10 mouse cellular contexts compared by ENCODE assay signal in genomic region chr5:137511706-137512105, GRCm38 (mm10). TPM values are rescaled to one million over a fixed set of nuclear protein-coding genes. Genes with fewer than 3 reads are reported as not detected.
A peak's percentile ranks its signal among the peaks of the same experiment; 100 is the strongest.
DNase-seq lines count a peak whose midpoint lies in the region; ATAC-seq lines count a peak whose summit lies in the region.
"Had no signal": no experiment of that assay in that cellular context is flagged by ENCODE, and none has a peak within 500 bp of the region (broad histone marks: within the 10 kb centered on the region; RNA-seq: fewer than 3 reads in every experiment).

No protein-coding gene starts in this region.

- no peak for ATAC-seq in megakaryocyte, adult 5-6 weeks (ENCODE audit: poor library complexity, severe bottlenecking)
- no peak for ATAC-seq in limb, embryonic 12.5 days (ENCODE audit: insufficient number of reproducible peaks, insufficient read depth, low FRiP score, low TSS enrichment, low read depth)
- ATAC-seq in stomach, embryonic 14.5 days (ENCODE audit: insufficient number of reproducible peaks, insufficient read depth, low FRiP score, low read depth), result no peak

- H3K4me1 ChIP-seq in megakaryocyte, embryonic 14.5 days, result peaks cover 62% of the 10 kb centered on the region
- peaks cover 34% of the 10 kb centered on the region for H3K4me1 ChIP-seq in limb, embryonic 12.5 days (replicated peaks)
- peaks cover 14% of the 10 kb centered on the region for H3K4me1 ChIP-seq in stomach, embryonic 14.5 days (ENCODE audit: control insufficient read depth, insufficient read depth, low read length)

- no peaks in the 10 kb centered on the region for H3K9me3 ChIP-seq in megakaryocyte, embryonic 14.5 days
- no peaks in the 10 kb centered on the region for H3K9me3 ChIP-seq in limb, embryonic 12.5 days
- no peaks in the 10 kb centered on the region for H3K9me3 ChIP-seq in stomach, embryonic 14.5 days (ENCODE audit: control insufficient read depth, low read depth, low read length)

- H3K4me2 ChIP-seq in limb, embryonic 12.5 days, result peak overlapping the region; percentile 93
- H3K4me2 ChIP-seq in stomach, embryonic 14.5 days (replicated peaks; ENCODE audit: low read depth, low read length), result peak overlapping the region; percentile 68

- 65% methylated on average over 3 of the region's 3 CpGs for WGBS in limb, embryonic 12.5 days
- whole genome bisulfite sequencing in stomach, embryonic 14.5 days, result 53% methylated on average over 3 of the region's 3 CpGs

- DNase-seq in cerebellum, adult 8-10 months, result peak; percentile 19
- no peak for DNase-seq in cerebellum, postnatal 4 days (ENCODE audit: low spot score in 2 of 2)
- no peak for DNase-seq in urinary bladder, adult 2 months (ENCODE audit: low spot score)
- no peak for DNase-seq in T-cell, adult 2 months (ENCODE audit: low spot score)

- peaks cover 11% of the 10 kb centered on the region for H3K36me3 ChIP-seq in megakaryocyte, embryonic 14.5 days (replicated peaks; ENCODE audit: low read length)
- H3K36me3 ChIP-seq in limb, embryonic 12.5 days, result peaks cover 19% of the 10 kb centered on the region
- peaks cover 7% of the 10 kb centered on the region; the same call in 1 of the 2 replicates for H3K36me3 ChIP-seq in stomach, embryonic 14.5 days (ENCODE audit: control insufficient read depth, insufficient read depth, low read length)

- H3K9ac ChIP-seq in limb, embryonic 12.5 days (replicated peaks), result peak overlapping the region; percentile 99; the same call in 1 of the 2 replicates
- peak overlapping the region; percentile 98; the same call in 1 of the 2 replicates for H3K9ac ChIP-seq in stomach, embryonic 14.5 days (replicated peaks; ENCODE audit: low read depth, low read length)

- H3K27me3 ChIP-seq in megakaryocyte, embryonic 14.5 days (replicated peaks), result no peaks in the 10 kb centered on the region
- no peaks in the 10 kb centered on the region for H3K27me3 ChIP-seq in limb, embryonic 12.5 days
- no peaks in the 10 kb centered on the region for H3K27me3 ChIP-seq in stomach, embryonic 14.5 days (ENCODE audit: control insufficient read depth, insufficient read depth, low read length)

- H3K27ac ChIP-seq in limb, embryonic 12.5 days, result 0 out of 2 replicates have a peak overlapping the region, but pooled peaks have one; percentile 12
- no peak overlapping the region for H3K27ac ChIP-seq in stomach, embryonic 14.5 days (ENCODE audit: low read length)

- H3K4me3 ChIP-seq in megakaryocyte, embryonic 14.5 days (replicated peaks), result peak overlapping the region; percentile 95
- H3K4me3 ChIP-seq in limb, embryonic 12.5 days (replicated peaks), result peak overlapping the region; percentile 99
- H3K4me3 ChIP-seq in stomach, embryonic 14.5 days (ENCODE audit: low read depth, low read length), result peak overlapping the region; percentile 100

RNA-seq across cellular contexts. Expression of gene Gigyf1, which starts 6.6 kb away (rescaled TPM):
- polyA plus RNA-seq in megakaryocyte, embryonic 14.5 days (2012; ENCODE audit: insufficient read depth, low replicate concordance), result 13.2 and 15.3 TPM in 2 replicates
- 8.3 and 8.5 TPM in 2 replicates for total RNA-seq in megakaryocyte, adult 5-6 weeks (2015)
- 5.6 and 5.9 TPM in 2 replicates for total RNA-seq in megakaryocyte, adult 5-6 weeks (2017)
- 17.0 and 17.7 TPM in 2 replicates for polyA plus RNA-seq in limb, embryonic 12.5 days (2016; fragmentation: Nextera tagmentation; extraction: Ambion mirVana)
- polyA plus RNA-seq in stomach, embryonic 14.5 days (2014; fragmentation: Nextera tagmentation; extraction: Ambion mirVana), result 16.0 and 16.3 TPM in 2 replicates
- polyA plus RNA-seq in urinary bladder, adult 2 months (2012; rRNA removed), result 32.4 and 34.7 TPM in 2 replicates

RNA-seq across cellular contexts. Expression of gene Pop7, which starts 9.4 kb away (rescaled TPM):
- 30.7 and 70.0 TPM in 2 replicates for polyA plus RNA-seq in megakaryocyte, embryonic 14.5 days (2012; ENCODE audit: insufficient read depth, low replicate concordance)
- total RNA-seq in megakaryocyte, adult 5-6 weeks (2015), result 20.4 and 27.5 TPM in 2 replicates
- 11.9 and 14.9 TPM in 2 replicates for total RNA-seq in megakaryocyte, adult 5-6 weeks (2017)
- 48.0 and 52.7 TPM in 2 replicates for polyA plus RNA-seq in limb, embryonic 12.5 days (2016; fragmentation: Nextera tagmentation; extraction: Ambion mirVana)
- 51.7 and 56.2 TPM in 2 replicates for polyA plus RNA-seq in stomach, embryonic 14.5 days (2014; fragmentation: Nextera tagmentation; extraction: Ambion mirVana)
- 23.4 and 29.6 TPM in 2 replicates for polyA plus RNA-seq in urinary bladder, adult 2 months (2012; rRNA removed)

RNA-seq across cellular contexts. Expression of gene Epo, which starts 21.3 kb away (rescaled TPM):
- not detected in 2 replicates for polyA plus RNA-seq in megakaryocyte, embryonic 14.5 days (2012; ENCODE audit: insufficient read depth, low replicate concordance)
- not detected in 2 replicates for total RNA-seq in megakaryocyte, adult 5-6 weeks (2015)
- not detected in 2 replicates for total RNA-seq in megakaryocyte, adult 5-6 weeks (2017)
- polyA plus RNA-seq in limb, embryonic 12.5 days (2016; fragmentation: Nextera tagmentation; extraction: Ambion mirVana), result 0.71 TPM in 1 of 2 replicates, not detected in the other
- 0.38 TPM in 1 of 2 replicates, not detected in the other for polyA plus RNA-seq in stomach, embryonic 14.5 days (2014; fragmentation: Nextera tagmentation; extraction: Ambion mirVana)
- polyA plus RNA-seq in urinary bladder, adult 2 months (2012; rRNA removed), result not detected in 2 replicates
- total RNA-seq: left cerebral cortex, postnatal 36 days had no signal
- polyA plus RNA-seq: C2C12 had no signal

RNA-seq across cellular contexts. Expression of gene Gnb2, which starts 21.6 kb away (rescaled TPM):
- 332 and 439 TPM in 2 replicates for polyA plus RNA-seq in megakaryocyte, embryonic 14.5 days (2012; ENCODE audit: insufficient read depth, low replicate concordance)
- 393 and 449 TPM in 2 replicates for total RNA-seq in megakaryocyte, adult 5-6 weeks (2015)
- 377 and 389 TPM in 2 replicates for total RNA-seq in megakaryocyte, adult 5-6 weeks (2017)
- polyA plus RNA-seq in limb, embryonic 12.5 days (2016; fragmentation: Nextera tagmentation; extraction: Ambion mirVana), result 337 and 349 TPM in 2 replicates
- polyA plus RNA-seq in stomach, embryonic 14.5 days (2014; fragmentation: Nextera tagmentation; extraction: Ambion mirVana), result 404 and 443 TPM in 2 replicates
- 363 and 433 TPM in 2 replicates for polyA plus RNA-seq in urinary bladder, adult 2 months (2012; rRNA removed)

RNA-seq across cellular contexts. Expression of gene Zan, which starts 34.8 kb away (rescaled TPM):
- polyA plus RNA-seq in megakaryocyte, embryonic 14.5 days (2012; ENCODE audit: insufficient read depth, low replicate concordance), result not detected in 2 replicates
- 0.04 TPM in 1 of 2 replicates, not detected in the other for total RNA-seq in megakaryocyte, adult 5-6 weeks (2015)
- total RNA-seq in megakaryocyte, adult 5-6 weeks (2017), result not detected in 2 replicates
- polyA plus RNA-seq in limb, embryonic 12.5 days (2016; fragmentation: Nextera tagmentation; extraction: Ambion mirVana), result 0.04 and 0.08 TPM in 2 replicates
- 1.1 and 1.5 TPM in 2 replicates for polyA plus RNA-seq in stomach, embryonic 14.5 days (2014; fragmentation: Nextera tagmentation; extraction: Ambion mirVana)
- 0.11 and 0.15 TPM in 2 replicates for polyA plus RNA-seq in urinary bladder, adult 2 months (2012; rRNA removed)
